Mouse (Mus musculus) hindbrain, postnatal 0 days (tissue): ENCODE measurements around the gene Syne3. TPM values are rescaled to one million over a fixed set of nuclear protein-coding genes. Genes with fewer than 3 reads are reported as not detected.
A peak's percentile ranks its signal among the peaks of the same experiment; 100 is the strongest.

Source experiments
- ATAC-seq: fragments of 200-750 bp; cut with Nextera tagmentation; 2 replicates; pipeline ENCODE4 v1.8.0; 2017; ENCODE audit warnings: mild to moderate bottlenecking, moderate TSS enrichment, moderate library complexity
- DNase-seq: peaks from one replicate; pipeline ENCODE4 v3.0.0-alpha.2; 2015; ENCODE audit warnings: low spot score
- H3K27ac ChIP-seq: fragments of 300-500 bp; sonication (generic); 2 replicates; pipeline ENCODE4 v1.5.1; 2014; ENCODE audit warnings: mild to moderate bottlenecking
- H3K27me3 ChIP-seq: fragments of 300-500 bp; sonication (generic); 2 replicates; pipeline ENCODE4 v1.6.1; 2014; ENCODE audit warnings: low read length, mixed read lengths; ENCODE audit not compliant: insufficient read depth
- H3K36me3 ChIP-seq: fragments of 300-500 bp; sonication (generic); 2 replicates; pipeline ENCODE4 v1.6.1; 2014; ENCODE audit warnings: low read length, mixed read lengths; ENCODE audit not compliant: insufficient read depth
- H3K4me1 ChIP-seq: fragments of 300-500 bp; sonication (generic); 2 replicates; pipeline ENCODE4 v1.6.1; 2014; ENCODE audit warnings: antibody characterized with exemption, low read length, mixed read lengths; ENCODE audit not compliant: insufficient read depth
- H3K4me2 ChIP-seq: fragments of 300-500 bp; sonication (generic); 2 replicates; pipeline ENCODE4 v1.6.1; 2014; ENCODE audit warnings: low read depth, mild to moderate bottlenecking, low read length, moderate library complexity, mixed read lengths
- H3K4me3 ChIP-seq: fragments of 300-500 bp; sonication (generic); 2 replicates; pipeline ENCODE4 v1.5.1; 2014; ENCODE audit warnings: low read length
- H3K9ac ChIP-seq: fragments of 300-500 bp; sonication (generic); replicated peaks from 2 replicates; pipeline ENCODE4 v1.6.1; 2014; ENCODE audit warnings: mild to moderate bottlenecking, low read length, moderate library complexity, mixed read lengths
- H3K9me3 ChIP-seq: fragments of 300-500 bp; sonication (generic); 2 replicates; pipeline ENCODE4 v1.6.1; 2016; ENCODE audit warnings: low read length, mixed read lengths
- CTCF ChIP-seq: IDR thresholded peaks from 2 replicates; pipeline ENCODE4 v1.5.1; 2016; ENCODE audit warnings: antibody characterized with exemption, control low read depth, low read depth
- WGBS: fragments of 180-500 bp; shearing (Covaris S2); extraction: QIAGEN DNeasy Blood & Tissue Kit; methylation state at CpG from one replicate; pipeline ENCODE4 v1.1.7; 2014; 5-methylcytosine and 5-hydroxymethylcytosine counted together
- polyA plus RNA-seq: library from polyadenylated mRNA; unstranded; fragments of >200 nt; fragmentation: Nextera tagmentation; extraction: Ambion mirVana; gene quantifications from 2 replicates; pipeline ENCODE4 v1.2.1, GENCODE M21; 2015
- total RNA-seq: library from RNA; depleted of rRNA; stranded (reverse); fragments of >200 nt; gene quantifications from 2 replicates; pipeline ENCODE4 v1.2.3, GENCODE M21; 2014

The Syne3 gene
- total and polyA plus RNA-seq, 2 experiments from 2014 or later: 0.98 to 1.4 TPM

GRCm38 (mm10) chr12:105032832-105033775 is 23.5 kb upstream of the Syne3 start:
- Histone ChIP-seq H3K27ac (peak overlapping the region; percentile 80), H3K27me3 (no peaks in the 10 kb centered on the region), H3K4me3 (peak overlapping the region; percentile 67), H3K9ac (peak overlapping the region; percentile 79), H3K4me2 (peak overlapping the region; percentile 92), H3K36me3 (peaks cover 21% of the 10 kb centered on the region), H3K9me3 (no peaks in the 10 kb centered on the region), H3K4me1 (peaks cover 17% of the 10 kb centered on the region)
- DNase-seq (peak; percentile 26), ATAC-seq (peak; percentile 48)
- WGBS: 4% methylated on average over 45 of the region's 45 CpGs
- no peak; the same call in 1 of the 2 replicates for TF ChIP-seq CTCF

DNA sequence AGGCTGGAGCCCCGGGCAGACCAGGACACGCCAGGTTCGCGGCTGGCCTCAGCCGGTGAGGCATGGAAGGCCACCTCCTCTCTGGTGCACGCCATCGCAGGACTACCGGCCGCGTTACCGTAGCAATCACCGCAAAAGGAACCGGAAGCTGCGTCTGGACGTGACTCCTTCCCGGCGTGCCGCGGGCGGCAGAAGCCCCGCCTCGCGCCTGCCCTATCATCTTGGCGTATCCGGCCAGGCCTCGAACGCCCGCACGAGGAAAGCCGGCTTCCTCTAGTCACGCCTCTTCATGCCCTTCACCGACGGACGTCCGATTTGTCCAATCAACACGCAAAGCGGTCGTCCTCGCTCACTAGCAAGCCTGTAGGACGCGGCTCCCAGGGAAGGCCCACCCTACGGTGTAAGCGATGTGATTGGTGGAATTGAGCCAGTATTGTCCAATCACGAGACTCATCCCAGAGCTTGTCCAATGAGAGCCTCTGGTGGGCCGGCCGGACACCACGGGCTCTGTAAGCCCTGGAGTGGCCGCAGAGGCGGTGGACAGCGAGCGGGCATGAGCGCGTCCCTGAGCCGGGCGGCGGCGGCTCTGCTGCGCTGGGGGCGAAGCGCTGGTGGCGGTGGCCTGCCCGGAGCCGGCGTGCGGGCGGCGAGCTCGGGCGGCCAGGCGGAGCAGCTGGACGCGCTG is 22.7 kb upstream of the Syne3 start, which contains the start of gene Glrx5:
Glrx5 (plus strand) TSS at position 542 of the 685 bp plus-strand sequence.
- 0 out of 2 replicates have a peak, but pooled peaks have one; percentile 5 for TF ChIP-seq CTCF
- peaks cover 17% of the 10 kb centered on the region for H3K4me1 ChIP-seq
- no peaks in the 10 kb centered on the region for H3K27me3 ChIP-seq
- DNase-seq: peak; percentile 100
- no peaks in the 10 kb centered on the region for H3K9me3 ChIP-seq
- H3K27ac ChIP-seq: peak within 1 kb of the TSS; percentile 80
- WGBS: under 1% methylated on average over 72 of the region's 72 CpGs
- peak; percentile 99 for ATAC-seq
- peak within 1 kb of the TSS; percentile 67 for H3K4me3 ChIP-seq
- H3K36me3 ChIP-seq: peaks cover 20% of the 10 kb centered on the region
- peak within 1 kb of the TSS; percentile 93 for H3K4me2 ChIP-seq
- peak within 1 kb of the TSS; percentile 79 for H3K9ac ChIP-seq

- WGBS: 5% methylated on average over 37 of the region's 37 CpGs
- ATAC-seq (no peak), DNase-seq (peak; percentile 23)
- Histone ChIP-seq H3K36me3 (peaks cover 16% of the 10 kb centered on the region), H3K4me3 (peak overlapping the region; percentile 67), H3K4me1 (peaks cover 17% of the 10 kb centered on the region), H3K9ac (peak overlapping the region; percentile 74), H3K27me3 (no peaks in the 10 kb centered on the region), H3K27ac (peak overlapping the region; percentile 75), H3K9me3 (no peaks in the 10 kb centered on the region), H3K4me2 (peak overlapping the region; percentile 93)
- no peak for TF ChIP-seq CTCF
These were observed 21.8 kb upstream of the Syne3 start for GRCm38 (mm10) chr12:105031081-105032058.

- H3K9me3 ChIP-seq: no peaks in the 10 kb centered on the region
- H3K4me1 ChIP-seq: peaks cover 17% of the 10 kb centered on the region
- no peak overlapping the region for H3K4me2 ChIP-seq
- DNase-seq (no peak), ATAC-seq (no peak)
- H3K27ac ChIP-seq: no peak overlapping the region
- H3K4me3 ChIP-seq: no peak overlapping the region
- TF ChIP-seq CTCF: no peak
- WGBS: 77% methylated on average over 9 of the region's 9 CpGs
- no peaks in the 10 kb centered on the region for H3K27me3 ChIP-seq
- no peak overlapping the region for H3K9ac ChIP-seq
- peaks cover 16% of the 10 kb centered on the region for H3K36me3 ChIP-seq
These were observed 20.3 kb upstream of the Syne3 start for GRCm38 (mm10) chr12:105029890-105030289.

GRCm38 (mm10) chr12:105027323-105027991 is 17.8 kb upstream of the Syne3 start:
- TF ChIP-seq CTCF: peak; percentile 76
- 32% methylated on average over 15 of the region's 15 CpGs for WGBS

More at GRCm38 (mm10) chr12:105027323-105027991, 17.8 kb upstream of the Syne3 start:
- no peak overlapping the region for H3K4me2 ChIP-seq
- no peaks in the 10 kb centered on the region for H3K27me3 ChIP-seq
- no peaks in the 10 kb centered on the region for H3K9me3 ChIP-seq
- H3K36me3 ChIP-seq: peaks cover 16% of the 10 kb centered on the region
- no peak overlapping the region for H3K27ac ChIP-seq
- no peak overlapping the region for H3K4me3 ChIP-seq
- no peaks in the 10 kb centered on the region; the same call in 1 of the 2 replicates for H3K4me1 ChIP-seq
- H3K9ac ChIP-seq: no peak overlapping the region
- DNase-seq: peak; percentile 68
- no peak for ATAC-seq
